Mouse (Mus musculus) intestine, embryonic 14.5 days (tissue): ENCODE measurements around the gene Disp2. TPM values are rescaled to one million over a fixed set of nuclear protein-coding genes. Genes with fewer than 3 reads are reported as not detected.

Source experiments
- ATAC-seq: fragments of 200-750 bp; cut with Nextera tagmentation; replicated peaks from 2 replicates; pipeline ENCODE4 v1.8.0; 2017; ENCODE audit warnings: low read depth, moderate number of reproducible peaks, moderate TSS enrichment, moderate library complexity; ENCODE audit not compliant: low FRiP score, low TSS enrichment
- DNase-seq: peaks from one replicate; pipeline ENCODE4 v3.0.0-alpha.2; 2018; ENCODE audit warnings: low spot score
- H3K27ac ChIP-seq: fragments of 300-500 bp; sonication (generic); 2 replicates; pipeline ENCODE4 v1.5.1; 2014; ENCODE audit warnings: low read depth, mild to moderate bottlenecking, control low read depth
- H3K27me3 ChIP-seq: fragments of 300-500 bp; sonication (generic); replicated peaks from 2 replicates; pipeline ENCODE4 v1.6.1; 2014; ENCODE audit warnings: low read length, control low read depth; ENCODE audit not compliant: control insufficient read depth, insufficient read depth
- H3K36me3 ChIP-seq: fragments of 300-500 bp; sonication (generic); 2 replicates; pipeline ENCODE4 v1.6.1; 2014; ENCODE audit warnings: low read length, control low read depth; ENCODE audit not compliant: control insufficient read depth, insufficient read depth
- H3K4me1 ChIP-seq: fragments of 300-500 bp; sonication (generic); replicated peaks from 2 replicates; pipeline ENCODE4 v1.6.1; 2014; ENCODE audit warnings: low read length, control low read depth, mixed read lengths; ENCODE audit not compliant: control insufficient read depth, insufficient read depth
- H3K4me2 ChIP-seq: fragments of 300-500 bp; sonication (generic); 2 replicates; pipeline ENCODE4 v1.6.1; 2014; ENCODE audit warnings: low read length
- H3K4me3 ChIP-seq: fragments of 300-500 bp; sonication (generic); 2 replicates; pipeline ENCODE4 v1.5.1; 2014; ENCODE audit warnings: low read depth, low read length, control low read depth, mixed read lengths
- H3K9ac ChIP-seq: fragments of 300-500 bp; sonication (generic); 2 replicates; pipeline ENCODE4 v1.6.1; 2014; ENCODE audit warnings: mild to moderate bottlenecking, low read length
- H3K9me3 ChIP-seq: fragments of 300-500 bp; sonication (generic); 2 replicates; pipeline ENCODE4 v1.6.1; 2016; ENCODE audit warnings: low read length, control low read depth; ENCODE audit not compliant: control insufficient read depth
- WGBS: fragments of 180-500 bp; shearing (Covaris S2); extraction: QIAGEN DNeasy Blood & Tissue Kit; methylation state at CpG from one replicate; pipeline ENCODE4 v1.1.7; 2014; 5-methylcytosine and 5-hydroxymethylcytosine counted together
- polyA plus RNA-seq: library from polyadenylated mRNA; unstranded; fragments of >200 nt; fragmentation: Nextera tagmentation; extraction: Ambion mirVana; gene quantifications from 2 replicates; pipeline ENCODE4 v1.2.1, GENCODE M21; 2014

The Disp2 gene
- 2.6 and 3.0 TPM in 2 replicates for polyA plus RNA-seq

DNA sequence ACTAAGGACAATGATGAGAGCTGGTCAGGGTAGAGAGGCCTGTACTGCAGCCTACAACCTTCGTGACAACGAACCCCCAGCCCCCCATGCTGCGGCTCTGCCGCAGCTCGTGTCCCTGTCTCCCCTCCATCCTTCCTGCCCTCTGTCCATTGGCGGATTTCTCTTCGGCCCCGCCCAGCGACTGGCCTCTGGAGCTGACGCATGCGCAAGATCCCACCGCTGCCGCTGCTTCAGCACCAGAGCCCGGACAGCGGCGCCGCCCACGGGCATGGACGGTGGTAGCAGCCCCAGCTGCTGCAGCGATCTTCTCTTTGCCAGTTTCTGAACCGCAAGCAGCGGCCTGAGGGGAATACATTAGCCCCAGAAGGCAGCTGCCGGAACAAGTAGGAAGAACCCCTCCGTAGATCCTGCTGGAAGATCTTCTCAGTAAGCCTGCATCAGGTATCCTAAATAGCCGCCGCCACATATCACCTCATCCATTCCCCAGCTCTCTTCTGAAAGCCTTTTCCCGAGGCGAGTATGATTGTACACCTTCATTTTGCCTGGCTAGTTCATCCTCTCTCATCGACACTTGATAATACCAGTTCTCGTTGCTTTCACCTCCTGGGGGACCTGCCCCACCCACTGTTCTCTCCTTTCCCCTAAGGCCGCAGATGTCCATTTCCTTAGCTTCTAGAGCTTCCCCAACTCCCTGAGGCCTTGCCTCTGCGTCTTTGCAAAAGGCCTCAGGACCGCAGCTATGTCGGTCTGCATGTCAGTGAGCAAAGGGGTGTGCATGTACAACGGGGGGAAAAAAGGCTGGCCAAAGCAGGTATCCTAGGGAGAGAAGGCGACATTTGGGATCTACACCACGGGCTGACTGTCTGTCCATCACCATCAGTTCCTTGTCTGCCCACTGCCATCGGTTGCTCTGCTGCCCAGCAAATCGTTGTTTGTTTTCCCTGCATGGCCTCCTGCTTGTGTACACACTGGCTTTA lies at the start of gene Disp2:
Disp2 (plus strand) TSS at position 216 of the 977 bp plus-strand sequence.
- 11% methylated on average over 39 of the region's 39 CpGs for WGBS
- Histone ChIP-seq H3K4me3 (peak within 1 kb of the TSS; percentile 30), H3K27ac (no peak within 1 kb of the TSS), H3K9me3 (no peaks in the 10 kb centered on the region), H3K36me3 (no peaks in the 10 kb centered on the region), H3K9ac (0 out of 2 replicates have a peak within 1 kb of the TSS, but pooled peaks have one; percentile 17), H3K4me1 (no peaks in the 10 kb centered on the region), H3K4me2 (peak within 1 kb of the TSS; percentile 58), H3K27me3 (0 out of 2 replicates have a peak, but pooled peaks cover 3% of the 10 kb centered on the region)
- peak; percentile 96 for DNase-seq
- peak; percentile 88 for ATAC-seq

DNA sequence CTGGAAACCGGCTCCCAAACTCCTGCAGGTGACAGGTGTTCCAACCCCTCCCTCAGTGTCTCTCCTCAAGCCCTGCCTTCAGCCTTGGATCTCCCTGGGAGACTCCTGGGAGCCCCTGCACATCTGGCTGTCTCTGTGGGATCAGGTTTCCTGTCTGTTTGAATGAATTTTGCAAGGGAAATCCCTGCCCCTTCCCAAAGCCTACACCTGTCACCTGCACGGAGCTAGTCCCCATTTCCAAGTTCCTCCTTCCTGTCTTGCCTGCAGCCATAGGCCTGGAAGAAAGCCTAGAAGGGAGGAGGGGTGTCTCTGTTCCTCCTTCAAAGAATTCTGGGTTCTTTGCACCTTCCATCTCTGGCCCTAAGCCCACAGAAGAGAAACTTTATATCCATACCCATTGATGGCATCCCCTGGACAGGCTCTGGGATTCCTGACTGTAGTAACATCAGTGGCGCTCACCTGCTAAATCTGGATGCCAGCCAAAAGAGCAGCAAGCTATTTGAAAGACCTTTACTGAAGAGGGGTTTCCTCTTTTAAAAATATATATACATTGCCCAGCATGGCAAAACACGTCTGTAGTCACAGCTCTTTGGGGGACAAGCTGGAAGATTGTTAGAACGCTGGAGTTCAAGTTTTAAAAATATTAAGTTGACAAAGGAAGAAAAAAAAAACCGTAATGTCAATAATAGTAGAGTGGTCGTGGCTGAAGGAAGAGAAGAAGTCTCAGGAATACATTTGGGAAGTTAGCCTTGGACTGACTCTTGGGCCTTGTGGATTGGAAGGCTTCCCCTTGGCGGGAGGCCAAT lies 49.5 kb upstream of the Disp2 start:
- Histone ChIP-seq H3K4me1 (peaks cover 32% of the 10 kb centered on the region), H3K9me3 (no peaks in the 10 kb centered on the region), H3K27ac (no peak overlapping the region), H3K9ac (no peak overlapping the region), H3K4me3 (no peak overlapping the region), H3K27me3 (no peaks in the 10 kb centered on the region), H3K36me3 (no peaks in the 10 kb centered on the region), H3K4me2 (no peak overlapping the region)
- DNase-seq (no peak), ATAC-seq (no peak)
- 31% methylated on average over 8 of the region's 8 CpGs for whole genome bisulfite sequencing

DNA sequence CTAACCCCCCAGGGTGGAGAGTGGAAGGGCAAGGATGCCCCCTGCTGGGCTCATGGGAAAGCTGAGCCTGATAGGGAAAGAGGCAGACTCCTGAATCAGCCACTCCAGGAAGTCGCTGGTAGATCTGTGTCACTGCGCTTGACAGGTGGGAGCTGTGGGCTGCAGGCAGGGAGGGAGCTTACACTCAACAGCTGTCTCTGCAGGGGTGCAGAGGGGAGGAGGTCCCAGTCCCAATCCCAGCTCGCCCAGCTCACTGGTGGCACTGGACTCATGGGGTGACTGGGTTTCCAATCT lies 49.0 kb upstream of the Disp2 start:
- no peaks in the 10 kb centered on the region for H3K9me3 ChIP-seq
- ATAC-seq (0 out of 2 replicates have a peak, but pooled peaks have one; percentile 20), DNase-seq (peak; percentile 80)
- no peak overlapping the region for H3K27ac ChIP-seq
- WGBS: 11% methylated on average over 3 of the region's 3 CpGs
- H3K9ac ChIP-seq: no peak overlapping the region
- no peak overlapping the region for H3K4me3 ChIP-seq
- no peak overlapping the region for H3K4me2 ChIP-seq
- peaks cover 32% of the 10 kb centered on the region for H3K4me1 ChIP-seq
- H3K36me3 ChIP-seq: no peaks in the 10 kb centered on the region
- no peaks in the 10 kb centered on the region for H3K27me3 ChIP-seq

- ATAC-seq: no peak
- Histone ChIP-seq H3K27me3 (no peaks in the 10 kb centered on the region), H3K4me3 (no peak overlapping the region), H3K4me1 (peaks cover 32% of the 10 kb centered on the region), H3K36me3 (no peaks in the 10 kb centered on the region), H3K27ac (no peak overlapping the region), H3K9me3 (no peaks in the 10 kb centered on the region), H3K9ac (no peak overlapping the region), H3K4me2 (no peak overlapping the region)
- 83% methylated on average over 5 of the region's 5 CpGs for WGBS
- DNase-seq: no peak
These were observed 47.5 kb upstream of the Disp2 start for GRCm38 (mm10) chr2:118731981-118732380.

DNA sequence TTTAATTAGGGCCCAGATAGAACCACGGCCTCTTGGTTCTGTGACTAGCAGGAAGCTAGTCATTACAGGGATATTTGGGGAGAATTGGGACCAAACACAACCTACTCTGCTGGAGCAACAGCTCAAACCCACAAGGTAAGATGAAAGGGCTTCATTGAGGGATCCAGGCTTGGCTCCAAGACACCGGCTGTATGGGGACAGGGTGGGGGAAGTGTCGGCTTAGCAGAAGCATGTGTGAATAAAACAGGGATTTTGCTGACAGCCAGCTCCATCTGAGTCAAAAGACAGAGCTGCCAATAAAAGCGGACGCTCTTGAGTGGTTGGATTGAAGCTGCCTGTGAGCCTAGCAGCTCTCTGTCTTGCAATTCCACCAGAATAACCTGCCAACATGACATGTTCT lies 46.2 kb upstream of the Disp2 start:
- no peaks in the 10 kb centered on the region for H3K27me3 ChIP-seq
- no peak overlapping the region for H3K9ac ChIP-seq
- DNase-seq (no peak), ATAC-seq (no peak)
- no peak overlapping the region for H3K4me2 ChIP-seq
- H3K27ac ChIP-seq: no peak overlapping the region
- no peaks in the 10 kb centered on the region for H3K36me3 ChIP-seq
- no peaks in the 10 kb centered on the region for H3K9me3 ChIP-seq
- H3K4me3 ChIP-seq: no peak overlapping the region
- whole genome bisulfite sequencing: 66% methylated on average over 5 of the region's 5 CpGs
- peaks cover 21% of the 10 kb centered on the region for H3K4me1 ChIP-seq

- no peaks in the 10 kb centered on the region for H3K9me3 ChIP-seq
- H3K4me3 ChIP-seq: no peak overlapping the region
- ATAC-seq (no peak), DNase-seq (no peak)
- H3K4me1 ChIP-seq: peaks cover 5% of the 10 kb centered on the region; the same call in 1 of the 2 replicates
- 63% methylated on average over 3 of the region's 3 CpGs for WGBS
- no peak overlapping the region for H3K9ac ChIP-seq
- no peaks in the 10 kb centered on the region for H3K36me3 ChIP-seq
- peaks cover 10% of the 10 kb centered on the region; the same call in 1 of the 2 replicates for H3K27me3 ChIP-seq
- no peak overlapping the region for H3K27ac ChIP-seq
- no peak overlapping the region for H3K4me2 ChIP-seq
These were observed 39.2 kb upstream of the Disp2 start for GRCm38 (mm10) chr2:118740341-118740740.

DNA sequence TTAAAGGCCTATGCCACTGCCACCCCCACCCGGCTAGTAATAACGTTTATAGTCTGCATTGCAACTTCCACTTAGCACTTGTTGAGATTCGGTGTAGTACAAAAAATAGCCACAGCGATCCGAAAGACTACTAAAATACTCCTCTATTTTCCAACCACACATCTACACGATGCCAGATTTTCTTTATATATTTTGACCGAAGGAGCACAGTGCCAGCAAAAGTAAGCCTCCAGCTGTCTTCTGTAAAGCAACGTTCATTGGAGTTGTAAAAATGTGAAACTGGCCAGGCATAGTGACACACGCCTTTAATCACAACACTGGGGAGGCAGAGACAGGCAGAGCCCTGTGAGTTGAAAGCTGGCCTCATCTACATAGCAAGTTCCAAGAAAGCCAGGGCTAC lies 38.3 kb upstream of the Disp2 start:
- H3K4me1 ChIP-seq: peaks cover 5% of the 10 kb centered on the region; the same call in 1 of the 2 replicates
- no peak overlapping the region for H3K27ac ChIP-seq
- H3K4me3 ChIP-seq: no peak overlapping the region
- 53% methylated on average over 9 of the region's 9 CpGs for WGBS
- ATAC-seq: no peak
- H3K36me3 ChIP-seq: no peaks in the 10 kb centered on the region
- H3K4me2 ChIP-seq: no peak overlapping the region
- H3K9me3 ChIP-seq: no peaks in the 10 kb centered on the region
- H3K27me3 ChIP-seq: peaks cover 10% of the 10 kb centered on the region; the same call in 1 of the 2 replicates
- H3K9ac ChIP-seq: no peak overlapping the region
- no peak for DNase-seq

- no peaks in the 10 kb centered on the region for H3K36me3 ChIP-seq
- no peak overlapping the region for H3K27ac ChIP-seq
- no peak overlapping the region for H3K4me2 ChIP-seq
- H3K9ac ChIP-seq: no peak overlapping the region
- ATAC-seq (no peak), DNase-seq (no peak)
- peaks cover 10% of the 10 kb centered on the region; the same call in 1 of the 2 replicates for H3K27me3 ChIP-seq
- no peaks in the 10 kb centered on the region for H3K9me3 ChIP-seq
- WGBS: 22% methylated on average over 8 of the region's 8 CpGs
- no peak overlapping the region for H3K4me3 ChIP-seq
- H3K4me1 ChIP-seq: peaks cover 18% of the 10 kb centered on the region
These were observed 36.1 kb upstream of the Disp2 start for GRCm38 (mm10) chr2:118743261-118743943.
